Mouse (Mus musculus) neutrophil, adult 83 days (primary cell): ENCODE data around the gene Sf3a2. TPM values are rescaled to one million over a fixed set of nuclear protein-coding genes. Genes with fewer than 3 reads are reported as not detected.

Experiments used
- total RNA-seq, 2 experiments: library from RNA; stranded (reverse); gene quantifications; one replicate each; pipeline ENCODE4 v1.2.4; 2023

Sf3a2 gene
- 10 to 100 TPM; 44.1 to 48.2 TPM for total RNA-seq

DNA sequence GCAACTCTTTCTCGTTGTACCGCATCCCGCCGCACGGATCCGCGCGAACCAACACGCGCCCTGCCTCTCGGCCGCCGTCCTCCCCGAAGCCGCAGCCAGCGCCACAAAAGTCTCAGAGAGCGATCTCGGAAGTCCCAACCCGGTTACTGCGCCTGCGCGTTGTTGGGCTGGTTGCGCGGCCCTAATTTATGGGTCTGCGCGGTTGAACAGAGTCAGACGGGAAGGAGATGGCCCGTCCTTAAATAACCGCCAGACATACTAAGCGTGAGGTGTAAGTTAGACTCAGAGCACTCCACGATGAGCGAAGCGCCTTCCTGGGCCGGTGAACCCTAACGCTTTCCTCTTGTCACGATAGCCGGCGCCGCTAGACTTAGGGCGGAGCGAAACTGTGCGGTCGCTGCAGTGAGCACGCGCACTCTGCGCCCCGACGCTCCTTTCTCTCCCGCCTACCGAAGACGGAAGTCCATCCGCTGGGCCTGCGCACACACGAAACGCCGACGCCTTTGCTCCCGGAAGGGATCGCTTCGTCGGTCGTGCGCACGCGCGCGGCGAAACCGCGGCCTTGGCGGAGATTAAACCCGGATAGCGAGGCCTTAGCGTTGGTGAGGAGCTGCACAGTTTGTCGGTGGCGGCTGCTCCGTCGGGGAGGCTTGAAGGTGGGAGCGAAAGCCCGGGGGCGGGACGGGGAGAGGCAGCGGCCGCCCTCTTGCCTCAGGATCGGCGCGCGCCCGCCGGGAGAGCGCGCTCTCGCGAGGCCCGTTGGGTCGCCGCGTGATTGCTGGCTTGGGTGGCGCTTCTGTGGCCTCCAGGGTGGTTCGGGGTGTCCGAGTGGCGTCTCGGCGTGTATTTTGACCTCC, at the start of gene Sf3a2, which contains the start of gene Plekhj1:
Gene Sf3a2 (plus strand): TSS at position 49 of the 857 bp plus-strand sequence.
Gene Plekhj1 (minus strand): TSS at position 477 of the 857 bp plus-strand sequence.

DNA sequence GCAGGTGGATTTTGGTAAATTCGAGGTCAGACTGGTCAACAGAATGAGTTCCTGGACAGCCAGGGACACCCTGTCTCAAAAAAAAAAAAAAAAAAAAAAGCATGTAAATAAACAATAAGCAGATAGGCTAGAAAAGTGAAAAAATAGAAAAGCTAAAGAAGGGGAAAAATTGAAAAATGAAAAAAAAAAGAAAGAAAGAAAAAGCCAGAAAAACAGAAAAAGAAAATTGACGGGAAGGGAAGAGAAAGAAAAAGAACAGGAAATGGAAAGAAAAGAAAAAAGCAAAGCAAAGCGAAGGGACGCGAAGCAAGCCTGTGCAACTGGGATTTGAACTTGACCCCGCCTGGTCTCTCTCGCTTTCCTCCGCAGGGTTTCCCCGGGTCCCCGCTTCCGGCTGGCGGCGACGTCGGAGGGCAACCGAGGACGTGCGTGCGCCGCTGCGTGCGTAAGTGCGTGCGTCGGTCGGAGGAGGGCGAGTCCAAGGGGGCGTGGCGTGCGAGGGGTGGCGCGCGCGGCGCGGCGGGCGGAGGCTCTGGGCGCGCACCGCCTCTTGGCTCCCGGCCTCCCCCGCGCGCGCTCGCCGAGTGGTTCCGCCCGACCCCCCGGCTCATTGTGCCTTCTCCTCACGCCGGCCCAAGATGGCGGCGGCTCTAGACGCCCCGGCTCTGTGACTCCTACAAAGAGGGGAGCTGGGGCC, 43.3 kb upstream of the Sf3a2 start, which contains the start of gene Dot1l:
Gene Dot1l (plus strand): TSS at position 613 of the 697 bp plus-strand sequence.

GRCm38 (mm10) chr10:80804916-80805315, 6.9 kb downstream of the Sf3a2 start, which contains the start of gene Amh:
TSS of gene Amh (plus strand) at chr10:80805243.

DNA sequence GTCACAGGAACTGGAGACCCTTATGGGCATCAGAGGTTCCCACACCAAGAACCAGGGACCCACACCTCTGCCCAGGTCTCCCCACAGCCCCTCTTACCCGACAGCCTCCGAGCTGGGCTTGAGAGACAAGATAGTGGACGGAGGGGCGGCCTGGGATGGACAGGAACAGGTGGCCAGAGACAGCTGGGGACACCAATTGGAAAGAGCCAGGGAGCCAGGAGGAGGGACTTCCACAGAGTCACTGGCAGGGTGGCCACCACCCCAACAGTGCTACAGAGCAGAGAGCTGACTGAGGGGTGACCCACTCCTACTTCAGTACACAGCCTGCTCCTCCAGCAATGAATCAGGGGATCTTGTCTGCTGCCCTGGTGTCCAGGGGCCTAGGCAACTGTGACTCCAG, 15.4 kb downstream of the Sf3a2 start, which contains the start of gene Jsrp1:
Gene Jsrp1 (minus strand): TSS at position 133 of the 400 bp plus-strand sequence.

DNA sequence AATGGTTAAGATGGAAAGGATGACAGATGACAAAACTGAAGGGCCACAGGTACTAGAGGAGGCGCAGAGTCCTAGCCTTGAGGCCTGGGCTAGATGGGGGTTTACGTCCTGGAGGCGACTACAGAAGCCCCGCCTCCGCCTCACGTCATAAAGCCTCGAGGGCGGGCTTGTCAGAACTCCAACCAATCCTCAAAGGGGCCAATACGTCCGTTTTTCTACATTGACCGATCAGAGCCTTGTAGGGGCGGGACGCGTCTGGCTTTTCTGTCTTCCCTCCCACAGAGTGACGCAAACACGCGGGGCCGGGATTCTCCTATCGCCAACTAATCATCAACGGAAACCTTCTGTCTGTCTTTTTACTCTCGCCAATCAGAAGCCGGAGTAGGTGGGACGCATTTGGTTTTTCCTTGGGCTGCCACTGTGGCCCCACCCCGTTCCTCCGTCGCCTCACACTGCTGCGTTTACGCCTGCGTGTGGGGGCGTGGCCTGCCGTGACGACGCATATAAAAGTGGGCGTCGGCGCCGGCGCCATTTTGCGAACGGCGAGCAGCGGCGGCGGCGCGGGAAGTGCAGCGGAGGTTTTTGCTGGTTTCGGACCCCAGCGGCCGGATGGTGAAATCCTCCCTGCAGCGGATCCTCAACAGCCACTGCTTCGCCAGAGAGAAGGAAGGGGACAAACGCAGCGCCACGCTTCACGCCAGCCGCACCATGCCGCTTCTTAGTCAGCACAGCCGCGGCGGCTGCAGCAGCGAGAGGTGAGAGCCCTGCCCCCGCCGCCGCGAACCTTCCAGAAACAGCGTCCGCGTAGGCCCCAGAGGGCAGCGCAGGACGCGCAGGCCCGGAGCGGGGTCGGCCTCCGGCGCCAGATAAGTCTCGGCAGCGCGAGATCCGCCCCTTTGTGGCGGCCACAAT, 28.4 kb downstream of the Sf3a2 start, which contains the start of gene Oaz1:
Gene Oaz1 (plus strand): TSS at position 506 of the 912 bp plus-strand sequence.

GRCm38 (mm10) chr10:80843931-80844547, 46.0 kb downstream of the Sf3a2 start, which contains the start of gene Lingo3:
TSS of gene Lingo3 (minus strand) at chr10:80844039.

Other genes with a start within 250 kb of the Sf3a2 start
- gene Rexo1, start 236.6 kb upstream of the Sf3a2 start, total RNA-seq = 10 to 100 TPM; 55.9 to 56.9 TPM
- gene Klf16, start 220.9 kb upstream of the Sf3a2 start, total RNA-seq = 10 to 100 TPM in 1 of 2 experiments, 1 to 10 TPM in 1; 8.4 to 10.7 TPM
- gene Abhd17a, start 207.9 kb upstream of the Sf3a2 start, total RNA-seq = 10 to 100 TPM; 40.9 to 44.3 TPM
- 10 to 100 TPM; 11.1 to 12.5 TPM for gene Scamp4, start 195.3 kb upstream of the Sf3a2 start, total RNA-seq
- 1 to 10 TPM; 1.3 to 2.9 TPM for gene Adat3, start 195.3 kb upstream of the Sf3a2 start, total RNA-seq
- under 1 TPM; 0.29 to 0.70 TPM for gene Gm49322, start 192.2 kb upstream of the Sf3a2 start, total RNA-seq
- gene Csnk1g2, start 175.4 kb upstream of the Sf3a2 start, total RNA-seq = 100 to 1,000 TPM in 1 of 2 experiments, 10 to 100 TPM in 1; 96.3 to 120 TPM
- gene Btbd2, start 141.1 kb upstream of the Sf3a2 start, total RNA-seq = 10 to 100 TPM; 19.2 to 23.8 TPM
- gene Mknk2, start 120.1 kb upstream of the Sf3a2 start, total RNA-seq = 100 to 1,000 TPM; 187 to 191 TPM
- gene Mob3a, start 96.2 kb upstream of the Sf3a2 start, total RNA-seq = 100 to 1,000 TPM; 124 TPM
- 1 to 10 TPM; 8.5 to 10.0 TPM for gene Izumo4, start 96.0 kb upstream of the Sf3a2 start, total RNA-seq
- gene Ap3d1, start 55.9 kb upstream of the Sf3a2 start, total RNA-seq = 10 to 100 TPM; 91.5 to 95.8 TPM
- 10 to 100 TPM; 30.9 to 33.4 TPM for gene Dot1l, start 43.0 kb upstream of the Sf3a2 start, total RNA-seq
- 10 to 100 TPM; 70.8 to 77.6 TPM for gene Plekhj1, start 428 bp downstream of the Sf3a2 start, total RNA-seq
- 1 to 10 TPM in 1 of 2 experiments, under 1 TPM in 1; 0.94 to 1.1 TPM for gene Amh, start 7.0 kb downstream of the Sf3a2 start, total RNA-seq
- gene Jsrp1, start 15.3 kb downstream of the Sf3a2 start, total RNA-seq = not detected
- gene Oaz1, start 28.5 kb downstream of the Sf3a2 start, total RNA-seq = 100 to 1,000 TPM; 551 to 600 TPM
- gene Lingo3, start 45.8 kb downstream of the Sf3a2 start, total RNA-seq = not detected
- 10 to 100 TPM; 14.4 to 14.7 TPM for gene Lsm7, start 57.0 kb downstream of the Sf3a2 start, total RNA-seq
- 10 to 100 TPM; 23.9 to 34.6 TPM for gene Sppl2b, start 57.1 kb downstream of the Sf3a2 start, total RNA-seq
- not detected for gene Tmprss9, start 73.7 kb downstream of the Sf3a2 start, total RNA-seq
- gene Timm13, start 102.8 kb downstream of the Sf3a2 start, total RNA-seq = 10 to 100 TPM; 46.4 to 48.9 TPM
- 10 to 100 TPM; 22.0 to 24.2 TPM for gene Lmnb2, start 120.0 kb downstream of the Sf3a2 start, total RNA-seq
- 10 to 100 TPM; 27.4 to 30.8 TPM for gene Gadd45b, start 131.9 kb downstream of the Sf3a2 start, total RNA-seq
- gene Gng7, start 216.7 kb downstream of the Sf3a2 start, total RNA-seq = under 1 TPM; 0.59 to 0.68 TPM
- gene Diras1, start 227.5 kb downstream of the Sf3a2 start, total RNA-seq = not detected
- 10 to 100 TPM; 11.2 to 13.3 TPM for gene Slc39a3, start 239.2 kb downstream of the Sf3a2 start, total RNA-seq